Mouse (Mus musculus) subcutaneous adipose tissue, adult 2 months (tissue): Measurements from ENCODE around the gene Prl7c1. TPM values are rescaled to one million over a fixed set of nuclear protein-coding genes. Genes with fewer than 3 reads are reported as not detected.

Experiments used
- polyA plus RNA-seq: library from polyadenylated mRNA; depleted of rRNA; stranded (reverse); fragments of >200 nt; gene quantifications from 2 replicates; pipeline ENCODE4 v1.2.3, GENCODE M21; 2012; ENCODE audit warnings: low replicate concordance; rRNA removed

The Prl7c1 gene
- not detected in 2 replicates for polyA plus RNA-seq

DNA sequence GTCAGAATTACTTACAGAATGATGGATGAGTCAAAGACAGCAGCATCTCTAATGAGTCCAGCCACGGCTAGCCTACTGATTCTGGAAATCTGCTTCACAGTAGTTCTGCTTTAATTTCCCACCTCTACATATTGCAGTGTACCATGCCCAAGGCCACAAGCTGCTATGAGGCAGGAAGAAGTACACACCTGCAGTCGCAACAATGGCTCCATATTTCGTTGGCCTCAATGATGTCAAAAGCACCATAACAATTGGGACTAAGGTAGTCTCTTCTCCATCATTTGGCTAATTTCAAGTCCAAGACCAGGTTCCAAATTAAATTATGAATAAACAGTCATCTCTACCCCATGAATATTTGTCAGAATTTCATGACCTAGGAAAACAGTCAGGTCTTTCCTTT, at the start of gene Prl7c1:
Prl7c1 (minus strand) TSS at position 101 of the 400 bp plus-strand sequence.

DNA sequence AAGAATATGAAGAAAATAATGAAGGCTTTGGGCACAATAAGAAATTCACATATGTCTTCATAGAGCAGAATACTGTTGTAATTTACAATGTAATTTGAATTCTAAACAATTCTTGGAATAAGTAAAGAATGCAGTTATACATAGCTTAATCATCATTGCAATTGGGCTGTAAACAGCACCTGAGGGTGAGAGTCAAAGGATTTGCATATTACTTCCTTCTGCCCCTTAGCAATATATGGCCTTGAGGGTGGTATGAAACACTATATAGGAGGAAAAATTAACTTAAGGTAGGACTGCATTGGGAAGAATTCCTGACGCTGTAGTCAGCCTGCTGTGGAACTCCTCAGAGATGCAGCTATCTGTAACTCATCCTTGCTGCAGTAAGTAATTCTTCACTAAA, 20.8 kb upstream of the Prl7c1 start, which contains the start of gene Prl2a1:
Prl2a1 (plus strand) TSS at position 301 of the 400 bp plus-strand sequence.

Other genes starting within 250 kb of the Prl7c1 start
- not detected in 2 replicates for gene Prl8a9, start 216.2 kb downstream of the Prl7c1 start, polyA plus RNA-seq
- not detected in 2 replicates for gene Prl8a1, start 198.6 kb downstream of the Prl7c1 start, polyA plus RNA-seq
- not detected in 2 replicates for gene Prl7b1, start 170.2 kb downstream of the Prl7c1 start, polyA plus RNA-seq
- not detected in 2 replicates for gene Prl7a1, start 138.3 kb downstream of the Prl7c1 start, polyA plus RNA-seq
- gene Prl7a2, start 112.8 kb downstream of the Prl7c1 start, polyA plus RNA-seq = not detected in 2 replicates
- gene Prl7d1, start 64.1 kb downstream of the Prl7c1 start, polyA plus RNA-seq = not detected in 2 replicates
- gene Prl2a1, start 20.9 kb upstream of the Prl7c1 start, polyA plus RNA-seq = not detected in 2 replicates
- not detected in 2 replicates for gene Prl2c1, start 68.5 kb upstream of the Prl7c1 start, polyA plus RNA-seq
- gene Prl4a1, start 235.4 kb upstream of the Prl7c1 start, polyA plus RNA-seq = not detected in 2 replicates